Mouse (Mus musculus): ENCODE results near the gene Sh3glb1. TPM values are rescaled to one million over a fixed set of nuclear protein-coding genes. Genes with fewer than 3 reads are reported as not detected.
"Not testable (repeated sequence)": the region's sequence is repeated elsewhere in the genome, so short reads cannot be mapped to it uniquely, and the experiment has no call there.

The Sh3glb1 gene
- 133 and 152 TPM in 2 replicates for polyA plus RNA-seq (2015; fragmentation: Nextera tagmentation; extraction: Ambion mirVana)

GRCm38 (mm10) chr3:144719901-144720747, at the start of gene Sh3glb1:
TSS of gene Sh3glb1 (minus strand) at chr3:144720335.
- peak; percentile 91 for ATAC-seq (replicated peaks; ENCODE audit: insufficient number of reproducible peaks, insufficient read depth, low FRiP score, low read depth)
- Histone ChIP-seq H3K4me3 (peak within 1 kb of the TSS; percentile 66), H3K27me3 (no peaks in the 10 kb centered on the region), H3K9me3 (replicated peaks) (no peaks in the 10 kb centered on the region), H3K4me1 (replicated peaks) (peaks cover 37% of the 10 kb centered on the region), H3K27ac (peak within 1 kb of the TSS; percentile 100), H3K36me3 (no peaks in the 10 kb centered on the region), H3K9ac (peak within 1 kb of the TSS; percentile 95), H3K4me2 (peak within 1 kb of the TSS; percentile 67)
- under 1% methylated on average over 71 of the region's 98 CpGs for WGBS

- Histone ChIP-seq H3K4me3 (no peak overlapping the region), H3K27ac (no peak overlapping the region), H3K9ac (no peak overlapping the region), H3K4me1 (replicated peaks) (peaks cover 8% of the 10 kb centered on the region), H3K4me2 (no peak overlapping the region), H3K9me3 (replicated peaks) (no peaks in the 10 kb centered on the region), H3K36me3 (no peaks in the 10 kb centered on the region), H3K27me3 (no peaks in the 10 kb centered on the region)
- WGBS, result 81% methylated on average over 4 of the region's 4 CpGs
- no peak for ATAC-seq (replicated peaks; ENCODE audit: insufficient number of reproducible peaks, insufficient read depth, low FRiP score, low read depth)
These were observed 45.0 kb upstream of the Sh3glb1 start for GRCm38 (mm10) chr3:144765161-144765560.

GRCm38 (mm10) chr3:144761454-144761853, 41.3 kb upstream of the Sh3glb1 start:
- WGBS, result 55% methylated on average over 6 of the region's 6 CpGs
- H3K27me3 ChIP-seq, result no peaks in the 10 kb centered on the region
- peak overlapping the region; percentile 84 for H3K27ac ChIP-seq
- H3K4me3 ChIP-seq, result 0 out of 2 replicates have a peak overlapping the region, but pooled peaks have one; percentile 41
- H3K4me2 ChIP-seq, result peak overlapping the region; percentile 53
- no peaks in the 10 kb centered on the region for H3K36me3 ChIP-seq
- H3K9ac ChIP-seq, result no peak overlapping the region
- H3K4me1 ChIP-seq (replicated peaks), result peaks cover 10% of the 10 kb centered on the region
- no peaks in the 10 kb centered on the region for H3K9me3 ChIP-seq (replicated peaks)
- ATAC-seq (replicated peaks; ENCODE audit: insufficient number of reproducible peaks, insufficient read depth, low FRiP score, low read depth), result no peak

- ATAC-seq (replicated peaks; ENCODE audit: insufficient number of reproducible peaks, insufficient read depth, low FRiP score, low read depth), result peak; percentile 90
- H3K9me3 ChIP-seq (replicated peaks), result no peaks in the 10 kb centered on the region
- H3K9ac ChIP-seq, result 0 out of 2 replicates have a peak within 1 kb of the TSS, but pooled peaks have one; percentile 14
- H3K27me3 ChIP-seq, result no peaks in the 10 kb centered on the region
- H3K4me3 ChIP-seq, result peak within 1 kb of the TSS; percentile 41
- H3K36me3 ChIP-seq, result peaks cover 4% of the 10 kb centered on the region; the same call in 1 of the 2 replicates
- peak within 1 kb of the TSS; percentile 84 for H3K27ac ChIP-seq
- WGBS, result 21% methylated on average over 11 of the region's 11 CpGs
- H3K4me2 ChIP-seq, result peak within 1 kb of the TSS; percentile 53
- peaks cover 10% of the 10 kb centered on the region for H3K4me1 ChIP-seq (replicated peaks)
These were observed 40.6 kb upstream of the Sh3glb1 start, which contains the start of gene Clca3a1 for GRCm38 (mm10) chr3:144760592-144761309. TSS of gene Clca3a1 (minus strand) at chr3:144760977.

- H3K27ac ChIP-seq, result peak overlapping the region; percentile 84; the same call in 1 of the 2 replicates
- peak overlapping the region; percentile 41 for H3K4me3 ChIP-seq
- no peak overlapping the region for H3K9ac ChIP-seq
- peaks cover 8% of the 10 kb centered on the region; the same call in 1 of the 2 replicates for H3K36me3 ChIP-seq
- 55% methylated on average over 3 of the region's 3 CpGs for WGBS
- no peak for ATAC-seq (replicated peaks; ENCODE audit: insufficient number of reproducible peaks, insufficient read depth, low FRiP score, low read depth)
- no peaks in the 10 kb centered on the region for H3K27me3 ChIP-seq
- peak overlapping the region; percentile 53 for H3K4me2 ChIP-seq
- no peaks in the 10 kb centered on the region for H3K9me3 ChIP-seq (replicated peaks)
- H3K4me1 ChIP-seq (replicated peaks), result peaks cover 10% of the 10 kb centered on the region
These were observed 39.6 kb upstream of the Sh3glb1 start for GRCm38 (mm10) chr3:144759719-144760118.

GRCm38 (mm10) chr3:144756103-144756502, 36.0 kb upstream of the Sh3glb1 start:
- H3K36me3 ChIP-seq, result peaks cover 13% of the 10 kb centered on the region; the same call in 1 of the 2 replicates
- not testable (repeated sequence) for H3K9me3 ChIP-seq (replicated peaks); H3K4me2 ChIP-seq; H3K27me3 ChIP-seq; H3K4me1 ChIP-seq (replicated peaks); H3K9ac ChIP-seq; ATAC-seq (replicated peaks; ENCODE audit: insufficient number of reproducible peaks, insufficient read depth, low FRiP score, low read depth); H3K4me3 ChIP-seq; H3K27ac ChIP-seq
- WGBS, result 83% methylated on average over 8 of the region's 8 CpGs

- Histone ChIP-seq H3K27me3 (no peaks in the 10 kb centered on the region), H3K9ac (no peak overlapping the region), H3K4me1 (replicated peaks) (no peaks in the 10 kb centered on the region), H3K27ac (no peak overlapping the region), H3K4me2 (no peak overlapping the region), H3K4me3 (no peak overlapping the region), H3K9me3 (replicated peaks) (no peaks in the 10 kb centered on the region), H3K36me3 (peaks cover 13% of the 10 kb centered on the region; the same call in 1 of the 2 replicates)
- ATAC-seq (replicated peaks; ENCODE audit: insufficient number of reproducible peaks, insufficient read depth, low FRiP score, low read depth), result no peak
- 4% methylated on average over 2 of the region's 2 CpGs for WGBS
These were observed 33.0 kb upstream of the Sh3glb1 start for GRCm38 (mm10) chr3:144753120-144753519.

GRCm38 (mm10) chr3:144749062-144749963, 29.2 kb upstream of the Sh3glb1 start:
- H3K36me3 ChIP-seq; H3K27me3 ChIP-seq; H3K4me3 ChIP-seq; H3K9me3 ChIP-seq (replicated peaks); H3K4me1 ChIP-seq (replicated peaks); H3K4me2 ChIP-seq; H3K9ac ChIP-seq; H3K27ac ChIP-seq; ATAC-seq (replicated peaks; ENCODE audit: insufficient number of reproducible peaks, insufficient read depth, low FRiP score, low read depth): not testable (repeated sequence)
- 60% methylated on average over 20 of the region's 21 CpGs for WGBS

- not testable (repeated sequence) for H3K9me3 ChIP-seq (replicated peaks)
These were observed 27.6 kb upstream of the Sh3glb1 start for GRCm38 (mm10) chr3:144747706-144748105.

GRCm38 (mm10) chr3:144738396-144738795, 18.3 kb upstream of the Sh3glb1 start:
- H3K9me3 ChIP-seq (replicated peaks); H3K9ac ChIP-seq; H3K4me2 ChIP-seq; ATAC-seq (replicated peaks; ENCODE audit: insufficient number of reproducible peaks, insufficient read depth, low FRiP score, low read depth); H3K4me1 ChIP-seq (replicated peaks); H3K36me3 ChIP-seq; H3K27ac ChIP-seq; H3K4me3 ChIP-seq; H3K27me3 ChIP-seq: not testable (repeated sequence)
- 65% methylated on average over 24 of the region's 24 CpGs for WGBS

More at GRCm38 (mm10) chr3:144747706-144748105, 27.6 kb upstream of the Sh3glb1 start:
- ATAC-seq (replicated peaks; ENCODE audit: insufficient number of reproducible peaks, insufficient read depth, low FRiP score, low read depth); H3K4me3 ChIP-seq; H3K27ac ChIP-seq; H3K36me3 ChIP-seq; H3K27me3 ChIP-seq; H3K4me2 ChIP-seq; H3K4me1 ChIP-seq (replicated peaks); H3K9ac ChIP-seq: not testable (repeated sequence)
- WGBS, result 38% methylated on average over 3 of the region's 3 CpGs

Measured in heart, embryonic 15.5 days (tissue).